Mouse (Mus musculus) kidney, adult 2 months (tissue): ENCODE measurements around the gene Actr2. TPM values are rescaled to one million over a fixed set of nuclear protein-coding genes. Genes with fewer than 3 reads are reported as not detected.

Experiments
- DNase-seq: peaks from one replicate; pipeline ENCODE4 v3.0.0; 2021
- H3K27ac ChIP-seq: fragments of 200-500 bp; 2 replicates; pipeline ENCODE4 v1.5.1; 2012; ENCODE audit warnings: low read depth, low read length, control low read depth, inconsistent platforms; ENCODE audit not compliant: insufficient read depth
- H3K27me3 ChIP-seq: fragments of 200-500 bp; replicated peaks from 2 replicates; pipeline ENCODE4 v1.6.1; 2012; ENCODE audit warnings: mild to moderate bottlenecking, moderate library complexity, low read length, inconsistent platforms; ENCODE audit not compliant: control insufficient read depth, insufficient read depth
- H3K36me3 ChIP-seq: fragments of 200-500 bp; 2 replicates; pipeline ENCODE4 v1.6.1; 2012; ENCODE audit warnings: mild to moderate bottlenecking, moderate library complexity, low read length, inconsistent platforms; ENCODE audit not compliant: control insufficient read depth, insufficient read depth
- H3K4me1 ChIP-seq: fragments of 200-500 bp; 2 replicates; pipeline ENCODE4 v1.6.1; 2011; ENCODE audit warnings: low read length; ENCODE audit not compliant: control insufficient read depth, insufficient read depth
- H3K4me3 ChIP-seq: fragments of 200-500 bp; 2 replicates; pipeline ENCODE4 v1.5.1; 2011; ENCODE audit warnings: mild to moderate bottlenecking, low read depth, low read length, control low read depth; ENCODE audit not compliant: insufficient read depth
- CTCF ChIP-seq: fragments of 200-500 bp; conservative IDR thresholded peaks from 2 replicates; pipeline ENCODE4 v1.5.1; 2011; ENCODE audit warnings: low read depth, mild to moderate bottlenecking, control low read depth, low read length, moderate library complexity, mixed read lengths; ENCODE audit not compliant: insufficient read depth, insufficient read length
- POLR2A ChIP-seq: fragments of 200-500 bp; IDR thresholded peaks from one replicate; pipeline ENCODE4 v1.6.1; 2011; ENCODE audit warnings: low read depth, low read length, control low read depth
- WGBS: fragments of 180-500 bp; shearing (Covaris S2); methylation state at CpG from one replicate; pipeline ENCODE4 v1.1.7; 2018; 5-methylcytosine and 5-hydroxymethylcytosine counted together
- polyA plus RNA-seq: library from polyadenylated mRNA; depleted of rRNA; stranded (reverse); fragments of >200 nt; gene quantifications from 2 replicates; pipeline ENCODE4 v1.2.3, GENCODE M21; 2012; rRNA removed

The Actr2 gene
- polyA plus RNA-seq, 1 experiment, result 38.8 TPM

DNA sequence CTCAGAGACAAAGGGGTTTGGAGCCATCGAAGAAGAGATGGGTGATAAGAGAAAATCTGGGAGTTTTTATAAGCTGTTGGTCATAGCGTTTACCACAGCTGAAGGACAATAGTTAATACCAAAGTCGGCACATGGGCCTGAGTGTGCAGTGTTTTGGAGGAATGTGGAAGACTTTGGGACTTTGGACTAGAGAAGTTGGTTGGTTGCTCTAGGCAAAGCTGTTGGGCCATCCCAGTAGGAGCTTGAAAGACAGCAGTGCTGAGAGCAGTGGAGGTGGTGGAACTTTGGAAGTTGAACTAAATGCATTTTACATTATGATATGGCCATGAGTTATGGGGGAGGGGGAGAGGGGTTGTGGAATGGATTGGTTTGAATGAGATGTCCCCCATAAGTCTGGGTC, 99.3 kb downstream of the Actr2 start:
- Histone ChIP-seq H3K27ac (no peak overlapping the region), H3K4me1 (peaks cover 6% of the 10 kb centered on the region; the same call in 1 of the 2 replicates), H3K36me3 (no peaks in the 10 kb centered on the region), H3K4me3 (no peak overlapping the region), H3K27me3 (no peaks in the 10 kb centered on the region)
- DNase-seq, result peak; percentile 63
- TF ChIP-seq POLR2A (no peak), CTCF (no peak)
- 68% methylated on average over 3 of the region's 3 CpGs for WGBS

Other genes with a start within 250 kb of the Actr2 start
- 20.0 and 21.2 TPM in 2 replicates for gene Spred2, start 188.5 kb downstream of the Actr2 start, polyA plus RNA-seq
- gene Rab1a, start 88.5 kb upstream of the Actr2 start, polyA plus RNA-seq, result 97.5 and 119 TPM in 2 replicates
- 15.4 and 17.4 TPM in 2 replicates for gene Cep68, start 136.5 kb upstream of the Actr2 start, polyA plus RNA-seq
- gene Slc1a4, start 219.8 kb upstream of the Actr2 start, polyA plus RNA-seq, result 5.2 and 7.7 TPM in 2 replicates